Mouse (Mus musculus) heart, embryonic 15.5 days (tissue): ENCODE measurements around the gene Wnt1. TPM values are rescaled to one million over a fixed set of nuclear protein-coding genes. Genes with fewer than 3 reads are reported as not detected.
"Not testable (repeated sequence)": the region's sequence is repeated elsewhere in the genome, so short reads cannot be mapped to it uniquely, and the experiment has no call there.

Experiments
- ATAC-seq: fragments of 200-750 bp; cut with Nextera tagmentation; replicated peaks from 2 replicates; pipeline ENCODE4 v1.8.0; 2017; ENCODE audit warnings: low read depth, moderate TSS enrichment; ENCODE audit not compliant: insufficient number of reproducible peaks, insufficient read depth, low FRiP score
- H3K27ac ChIP-seq: fragments of 300-500 bp; sonication (generic); 2 replicates; pipeline ENCODE4 v1.5.1; 2015; ENCODE audit warnings: mild to moderate bottlenecking, inconsistent platforms
- H3K27me3 ChIP-seq: fragments of 300-500 bp; sonication (generic); 2 replicates; pipeline ENCODE4 v1.6.1; 2015; ENCODE audit warnings: inconsistent platforms
- H3K36me3 ChIP-seq: fragments of 300-500 bp; sonication (generic); 2 replicates; pipeline ENCODE4 v1.6.1; 2015; ENCODE audit warnings: mild to moderate bottlenecking, inconsistent platforms
- H3K4me1 ChIP-seq: fragments of 300-500 bp; sonication (generic); replicated peaks from 2 replicates; pipeline ENCODE4 v1.6.1; 2015; ENCODE audit warnings: inconsistent platforms
- H3K4me2 ChIP-seq: fragments of 300-500 bp; sonication (generic); 2 replicates; pipeline ENCODE4 v1.6.1; 2015; ENCODE audit warnings: inconsistent platforms, mild to moderate bottlenecking, moderate library complexity
- H3K4me3 ChIP-seq: fragments of 300-500 bp; sonication (generic); 2 replicates; pipeline ENCODE4 v1.5.1; 2015; ENCODE audit warnings: mild to moderate bottlenecking, inconsistent platforms
- H3K9ac ChIP-seq: fragments of 300-500 bp; sonication (generic); 2 replicates; pipeline ENCODE4 v1.6.1; 2015; ENCODE audit warnings: mild to moderate bottlenecking, inconsistent platforms
- H3K9me3 ChIP-seq: fragments of 300-500 bp; sonication (generic); replicated peaks from 2 replicates; pipeline ENCODE4 v1.6.1; 2016; ENCODE audit warnings: inconsistent platforms
- WGBS: fragments of 180-500 bp; shearing (Covaris S2); methylation state at CpG from one replicate; pipeline ENCODE4 v1.1.7; 2015; ENCODE audit warnings: mixed read lengths; 5-methylcytosine and 5-hydroxymethylcytosine counted together
- polyA plus RNA-seq: library from polyadenylated mRNA; unstranded; fragments of >200 nt; fragmentation: Nextera tagmentation; extraction: Ambion mirVana; gene quantifications from 2 replicates; pipeline ENCODE4 v1.2.1, GENCODE M21; 2015

Gene Wnt1
- polyA plus RNA-seq = not detected in 2 replicates

- Histone ChIP-seq H3K4me1 (peaks cover 41% of the 10 kb centered on the region), H3K4me3 (peak within 1 kb of the TSS; percentile 35), H3K36me3 (no peaks in the 10 kb centered on the region), H3K27ac (no peak within 1 kb of the TSS), H3K9ac (peak within 1 kb of the TSS; percentile 28; the same call in 1 of the 2 replicates), H3K9me3 (no peaks in the 10 kb centered on the region), H3K27me3 (peaks cover 89% of the 10 kb centered on the region), H3K4me2 (peak within 1 kb of the TSS; percentile 60)
- WGBS = 4% methylated on average over 51 of the region's 51 CpGs
- ATAC-seq = peak; percentile 34; the same call in 1 of the 2 replicates
These were observed at the start of gene Wnt1 for GRCm38 (mm10) chr15:98789661-98790535. Gene Wnt1 (plus strand): TSS chr15:98789857.

- Histone ChIP-seq H3K4me2 (no peak overlapping the region), H3K36me3 (peaks cover 50% of the 10 kb centered on the region)
- whole genome bisulfite sequencing = 88% methylated on average over 8 of the region's 8 CpGs
These were observed 49.4 kb upstream of the Wnt1 start for GRCm38 (mm10) chr15:98740219-98740618.

GRCm38 (mm10) chr15:98742766-98743428 is 46.8 kb upstream of the Wnt1 start:
- Histone ChIP-seq H3K36me3 (peaks cover 30% of the 10 kb centered on the region), H3K4me2 (no peak overlapping the region), H3K9me3 (no peaks in the 10 kb centered on the region), H3K4me1 (peaks cover 25% of the 10 kb centered on the region), H3K4me3 (no peak overlapping the region), H3K9ac (no peak overlapping the region), H3K27ac (0 out of 2 replicates have a peak overlapping the region, but pooled peaks have one; percentile 10), H3K27me3 (no peaks in the 10 kb centered on the region)
- WGBS = 84% methylated on average over 8 of the region's 8 CpGs
- no peak for ATAC-seq

More at GRCm38 (mm10) chr15:98740219-98740618, 49.4 kb upstream of the Wnt1 start:
- no peak overlapping the region for H3K27ac ChIP-seq
- H3K4me1 ChIP-seq = peaks cover 9% of the 10 kb centered on the region
- no peak for ATAC-seq
- no peak overlapping the region for H3K9ac ChIP-seq
- no peaks in the 10 kb centered on the region for H3K9me3 ChIP-seq
- no peak overlapping the region for H3K4me3 ChIP-seq
- no peaks in the 10 kb centered on the region for H3K27me3 ChIP-seq

- ATAC-seq, H3K4me2 ChIP-seq, H3K9me3 ChIP-seq, H3K4me3 ChIP-seq, H3K27me3 ChIP-seq, H3K27ac ChIP-seq, H3K9ac ChIP-seq: not testable (repeated sequence)
- peaks cover 25% of the 10 kb centered on the region for H3K4me1 ChIP-seq
- H3K36me3 ChIP-seq = peaks cover 27% of the 10 kb centered on the region
- 80% methylated on average over 3 of the region's 3 CpGs for WGBS
These were observed 45.8 kb upstream of the Wnt1 start for GRCm38 (mm10) chr15:98743863-98744262.

GRCm38 (mm10) chr15:98746344-98746965 is 43.2 kb upstream of the Wnt1 start:
- 54% methylated on average over 10 of the region's 10 CpGs for whole genome bisulfite sequencing

GRCm38 (mm10) chr15:98747296-98747695 is 42.4 kb upstream of the Wnt1 start:
- H3K9ac ChIP-seq = no peak overlapping the region
- H3K4me2 ChIP-seq = no peak overlapping the region
- H3K27ac ChIP-seq = no peak overlapping the region
- no peak overlapping the region for H3K4me3 ChIP-seq
- no peaks in the 10 kb centered on the region for H3K36me3 ChIP-seq
- ATAC-seq = no peak
- H3K27me3 ChIP-seq = no peaks in the 10 kb centered on the region
- no peaks in the 10 kb centered on the region for H3K9me3 ChIP-seq
- peaks cover 25% of the 10 kb centered on the region for H3K4me1 ChIP-seq
- WGBS = 82% methylated on average over 6 of the region's 6 CpGs

More at GRCm38 (mm10) chr15:98746344-98746965, 43.2 kb upstream of the Wnt1 start:
- Histone ChIP-seq H3K4me3 (no peak overlapping the region), H3K36me3 (peaks cover 3% of the 10 kb centered on the region), H3K9ac (no peak overlapping the region), H3K4me2 (no peak overlapping the region), H3K4me1 (peaks cover 25% of the 10 kb centered on the region), H3K27me3 (no peaks in the 10 kb centered on the region), H3K27ac (no peak overlapping the region), H3K9me3 (no peaks in the 10 kb centered on the region)
- no peak for ATAC-seq

- H3K4me1 ChIP-seq = peaks cover 25% of the 10 kb centered on the region
- ATAC-seq = no peak
- 97% methylated on average over 2 of the region's 2 CpGs for WGBS
- H3K27me3 ChIP-seq = no peaks in the 10 kb centered on the region
- no peak overlapping the region for H3K4me2 ChIP-seq
- no peak overlapping the region for H3K27ac ChIP-seq
- H3K36me3 ChIP-seq = no peaks in the 10 kb centered on the region
- H3K9me3 ChIP-seq = no peaks in the 10 kb centered on the region
- H3K9ac ChIP-seq = no peak overlapping the region
- H3K4me3 ChIP-seq = no peak overlapping the region
These were observed 40.6 kb upstream of the Wnt1 start for GRCm38 (mm10) chr15:98749093-98749492.

GRCm38 (mm10) chr15:98753021-98753423 is 36.6 kb upstream of the Wnt1 start:
- Histone ChIP-seq H3K4me1 (peaks cover 4% of the 10 kb centered on the region; the same call in 1 of the 2 replicates), H3K36me3 (no peaks in the 10 kb centered on the region), H3K27me3 (no peaks in the 10 kb centered on the region), H3K4me3 (no peak overlapping the region), H3K27ac (no peak overlapping the region), H3K9me3 (no peaks in the 10 kb centered on the region), H3K4me2 (no peak overlapping the region), H3K9ac (no peak overlapping the region)
- 57% methylated on average over 8 of the region's 8 CpGs for WGBS
- ATAC-seq = no peak

- Histone ChIP-seq H3K27ac (no peak overlapping the region), H3K4me3 (no peak overlapping the region), H3K4me1 (peaks cover 4% of the 10 kb centered on the region; the same call in 1 of the 2 replicates), H3K9ac (no peak overlapping the region), H3K36me3 (no peaks in the 10 kb centered on the region), H3K9me3 (no peaks in the 10 kb centered on the region), H3K27me3 (no peaks in the 10 kb centered on the region), H3K4me2 (no peak overlapping the region)
- 58% methylated on average over 2 of the region's 2 CpGs for WGBS
- ATAC-seq = no peak
These were observed 35.5 kb upstream of the Wnt1 start for GRCm38 (mm10) chr15:98754125-98754524.

GRCm38 (mm10) chr15:98762201-98762621 is 27.4 kb upstream of the Wnt1 start:
- WGBS = under 1% methylated on average over 23 of the region's 24 CpGs

More at GRCm38 (mm10) chr15:98762201-98762621, 27.4 kb upstream of the Wnt1 start:
- Histone ChIP-seq H3K9me3 (no peaks in the 10 kb centered on the region), H3K27me3 (0 out of 2 replicates have a peak, but pooled peaks cover 19% of the 10 kb centered on the region), H3K27ac (peak overlapping the region; percentile 79), H3K36me3 (0 out of 2 replicates have a peak, but pooled peaks cover 3% of the 10 kb centered on the region), H3K4me2 (peak overlapping the region; percentile 83), H3K4me3 (peak overlapping the region; percentile 85), H3K9ac (peak overlapping the region; percentile 88), H3K4me1 (peaks cover 14% of the 10 kb centered on the region)
- ATAC-seq = peak; percentile 86
